Mouse (Mus musculus) limb, embryonic 10.5 days (tissue): Measurements from ENCODE around the gene Rce1. TPM values are rescaled to one million over a fixed set of nuclear protein-coding genes. Genes with fewer than 3 reads are reported as not detected.

Source experiments
- DNase-seq: peaks from one replicate; pipeline ENCODE4 v3.0.0-alpha.2; 2017; ENCODE audit warnings: low spot score
- H3K27ac ChIP-seq: fragments of 300-500 bp; sonication (generic); 2 replicates; pipeline ENCODE4 v1.5.1; 2016; ENCODE audit warnings: mild to moderate bottlenecking
- H3K27me3 ChIP-seq: fragments of 300-500 bp; sonication (generic); 2 replicates; pipeline ENCODE4 v1.6.1; 2016; ENCODE audit warnings: low read depth, mild to moderate bottlenecking; ENCODE audit not compliant: poor library complexity, severe bottlenecking
- H3K36me3 ChIP-seq: fragments of 300-500 bp; sonication (generic); 2 replicates; pipeline ENCODE4 v1.6.1; 2016; ENCODE audit warnings: mild to moderate bottlenecking, moderate library complexity
- H3K4me1 ChIP-seq: fragments of 300-500 bp; sonication (generic); 2 replicates; pipeline ENCODE4 v1.6.1; 2016
- H3K4me3 ChIP-seq: fragments of 300-500 bp; sonication (generic); 2 replicates; pipeline ENCODE4 v1.5.1; 2016; ENCODE audit warnings: mild to moderate bottlenecking, moderate library complexity
- H3K9me3 ChIP-seq: fragments of 300-500 bp; sonication (generic); replicated peaks from 2 replicates; pipeline ENCODE4 v1.6.1; 2016; ENCODE audit warnings: mild to moderate bottlenecking
- WGBS: fragments of 180-500 bp; shearing (Covaris S2); methylation state at CpG from one replicate; pipeline ENCODE4 v1.1.7; 2016; 5-methylcytosine and 5-hydroxymethylcytosine counted together
- polyA plus RNA-seq: library from polyadenylated mRNA; unstranded; fragments of >200 nt; fragmentation: Nextera tagmentation; extraction: Ambion mirVana; gene quantifications from 2 replicates; pipeline ENCODE4 v1.2.1, GENCODE M21; 2016

The Rce1 gene
- polyA plus RNA-seq = 85.7 and 90.4 TPM in 2 replicates

DNA sequence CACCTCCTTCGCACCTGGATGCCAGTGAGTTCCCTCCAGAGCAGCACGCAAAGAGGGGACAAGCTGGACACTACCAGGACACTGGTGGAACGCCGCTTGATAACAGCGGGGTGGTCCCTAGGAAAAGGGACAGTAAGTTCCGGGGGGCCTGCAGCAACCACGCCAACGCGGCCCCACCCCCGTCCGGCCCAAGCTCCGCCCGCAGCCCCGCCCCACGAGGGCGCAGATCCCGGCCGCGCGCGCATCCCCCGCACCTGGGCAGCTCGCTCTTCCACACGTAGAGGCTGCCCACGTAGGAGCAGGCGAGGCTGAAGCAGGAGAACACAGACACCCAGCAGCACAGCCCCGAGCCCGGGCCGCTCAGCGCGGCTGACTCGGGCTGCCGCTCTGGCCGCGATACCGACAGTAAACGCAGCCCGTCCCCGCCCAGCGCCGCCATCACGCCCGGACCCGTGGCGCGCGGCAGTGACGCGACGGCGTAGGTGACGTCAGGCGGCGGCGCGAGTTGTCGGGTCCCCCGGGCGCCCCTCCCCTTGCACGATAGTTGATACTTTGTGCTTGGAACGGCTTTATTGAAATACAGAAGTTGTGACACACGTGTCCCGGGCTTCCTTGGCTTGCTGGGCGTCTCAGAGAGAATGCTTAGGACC is at the start of gene Rce1:
Gene Rce1, minus strand, starts transcription at position 463 of the 650 bp plus-strand sequence.
- DNase-seq = peak; percentile 97

DNA sequence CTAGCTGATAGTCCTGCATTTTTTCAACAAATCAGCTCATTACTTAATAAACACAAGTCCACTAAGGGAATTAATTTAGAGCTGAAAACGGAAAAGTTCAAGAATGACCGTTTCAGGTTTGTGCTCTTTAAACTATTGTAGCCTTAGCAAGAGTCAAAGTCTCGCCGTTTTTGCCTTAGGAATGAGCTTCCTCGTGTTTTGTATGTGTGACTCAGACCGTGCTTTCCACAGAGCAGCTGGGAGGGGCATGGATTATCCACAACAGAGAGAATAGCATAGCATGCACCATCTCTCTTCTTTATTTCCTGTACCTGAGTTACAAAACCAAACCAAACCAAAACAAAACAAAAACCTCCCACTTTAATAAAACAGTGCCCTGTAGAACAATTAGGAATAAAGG is 47.0 kb upstream of the Rce1 start:
- WGBS = 77% methylated on average over 6 of the region's 6 CpGs

More for the DNA sequence above, at the start of gene Rce1:
- Histone ChIP-seq H3K27me3 (no peaks in the 10 kb centered on the region), H3K36me3 (peaks cover 40% of the 10 kb centered on the region), H3K4me3 (peak within 1 kb of the TSS; percentile 82), H3K4me1 (peaks cover 33% of the 10 kb centered on the region), H3K9me3 (no peaks in the 10 kb centered on the region), H3K27ac (peak within 1 kb of the TSS; percentile 96)
- under 1% methylated on average over 64 of the region's 64 CpGs for WGBS

GRCm38 (mm10) chr19:4670776-4671175 is 45.3 kb upstream of the Rce1 start:
- no peaks in the 10 kb centered on the region for H3K27me3 ChIP-seq
- DNase-seq = no peak
- no peak overlapping the region for H3K27ac ChIP-seq
- H3K4me3 ChIP-seq = no peak overlapping the region
- H3K4me1 ChIP-seq = no peaks in the 10 kb centered on the region
- no peaks in the 10 kb centered on the region for H3K9me3 ChIP-seq
- H3K36me3 ChIP-seq = no peaks in the 10 kb centered on the region
- 74% methylated on average over 4 of the region's 4 CpGs for WGBS

More for the DNA sequence above, 47.0 kb upstream of the Rce1 start:
- no peak overlapping the region for H3K27ac ChIP-seq
- no peaks in the 10 kb centered on the region for H3K36me3 ChIP-seq
- H3K4me1 ChIP-seq = no peaks in the 10 kb centered on the region
- H3K27me3 ChIP-seq = no peaks in the 10 kb centered on the region
- no peak overlapping the region for H3K4me3 ChIP-seq
- no peak for DNase-seq
- no peaks in the 10 kb centered on the region for H3K9me3 ChIP-seq

DNA sequence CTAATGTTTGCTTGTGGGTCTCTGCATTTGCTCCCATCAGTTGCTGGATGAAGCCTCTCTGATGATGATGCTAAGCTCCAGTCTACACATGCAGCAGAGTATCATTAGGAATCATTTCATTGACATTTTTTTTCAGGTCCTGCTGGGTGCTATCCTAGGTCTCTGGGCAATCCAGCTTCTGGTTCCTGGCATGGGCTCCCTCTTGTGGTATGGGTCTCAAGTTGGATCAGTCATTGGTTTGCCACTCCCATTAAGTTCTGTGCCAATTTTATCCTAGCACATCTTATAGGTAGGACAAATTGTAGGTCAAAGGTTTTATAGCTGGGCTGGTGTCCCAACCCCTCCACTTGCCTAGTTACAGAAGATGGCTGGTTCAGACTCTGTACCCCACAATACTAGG is 41.4 kb upstream of the Rce1 start:
- Histone ChIP-seq H3K9me3 (no peaks in the 10 kb centered on the region), H3K27me3 (no peaks in the 10 kb centered on the region), H3K27ac (no peak overlapping the region), H3K36me3 (no peaks in the 10 kb centered on the region), H3K4me3 (no peak overlapping the region), H3K4me1 (no peaks in the 10 kb centered on the region)
- DNase-seq = no peak

DNA sequence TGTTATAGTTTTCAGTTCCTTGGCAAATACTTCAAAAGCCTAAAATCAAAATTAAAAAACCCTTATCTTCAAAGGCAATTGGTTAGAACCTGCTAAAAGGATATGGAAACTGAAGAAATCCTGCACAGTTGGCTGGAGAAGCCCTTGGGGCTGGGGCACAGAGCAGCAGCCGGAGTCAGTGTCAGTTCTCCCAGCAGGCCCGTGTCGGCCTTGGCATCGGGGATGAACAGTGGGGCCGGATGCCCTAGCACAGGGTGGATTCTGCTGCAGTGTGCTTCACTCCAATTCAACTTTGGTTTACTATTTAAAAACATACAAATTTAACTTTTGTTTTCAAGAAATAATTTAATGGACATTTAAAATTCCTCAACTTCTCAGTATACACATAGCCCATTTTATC is 32.7 kb upstream of the Rce1 start:
- no peaks in the 10 kb centered on the region for H3K4me1 ChIP-seq
- WGBS = 93% methylated on average over 5 of the region's 5 CpGs
- no peaks in the 10 kb centered on the region for H3K36me3 ChIP-seq
- H3K4me3 ChIP-seq = no peak overlapping the region
- no peak for DNase-seq
- no peaks in the 10 kb centered on the region for H3K27me3 ChIP-seq
- H3K27ac ChIP-seq = no peak overlapping the region
- H3K9me3 ChIP-seq = no peaks in the 10 kb centered on the region

DNA sequence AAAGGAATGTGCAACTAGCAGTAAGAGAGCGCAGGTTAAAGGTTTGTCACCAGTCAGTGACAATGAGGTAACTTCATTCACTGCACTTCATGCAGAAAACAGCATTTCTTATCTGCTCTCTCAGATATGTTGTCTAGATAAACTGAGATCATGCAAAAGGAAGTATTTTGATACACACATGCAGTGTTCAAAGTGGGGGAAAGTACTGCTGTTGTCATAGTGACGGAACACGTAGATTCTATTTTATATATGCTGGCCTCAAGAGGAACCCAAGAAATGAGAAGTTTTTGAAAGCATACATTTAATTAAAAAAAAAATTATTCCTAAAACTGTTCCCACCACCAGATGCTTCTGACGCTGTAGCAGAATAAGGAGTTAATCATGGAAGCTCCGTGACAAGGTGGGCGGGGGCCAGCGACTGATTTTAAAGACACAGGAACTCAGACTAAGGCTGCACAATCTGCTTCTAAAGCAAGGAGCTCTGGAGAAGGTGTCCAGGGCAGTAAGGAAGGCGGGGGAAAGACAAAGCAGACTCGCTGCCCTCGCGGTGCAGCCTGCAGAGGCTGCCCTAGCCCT is 21.6 kb upstream of the Rce1 start:
- WGBS = 85% methylated on average over 11 of the region's 11 CpGs

GRCm38 (mm10) chr19:4644271-4644670 is 18.8 kb upstream of the Rce1 start:
- DNase-seq = peak; percentile 48
- no peak overlapping the region for H3K4me3 ChIP-seq
- no peak overlapping the region for H3K27ac ChIP-seq
- no peaks in the 10 kb centered on the region for H3K36me3 ChIP-seq
- no peaks in the 10 kb centered on the region for H3K27me3 ChIP-seq
- no peaks in the 10 kb centered on the region for H3K9me3 ChIP-seq
- peaks cover 2% of the 10 kb centered on the region; the same call in 1 of the 2 replicates for H3K4me1 ChIP-seq
- 39% methylated on average over 10 of the region's 10 CpGs for whole genome bisulfite sequencing

More for the DNA sequence above, 21.6 kb upstream of the Rce1 start:
- H3K4me1 ChIP-seq = peaks cover 2% of the 10 kb centered on the region; the same call in 1 of the 2 replicates
- no peak overlapping the region for H3K27ac ChIP-seq
- H3K36me3 ChIP-seq = no peaks in the 10 kb centered on the region
- no peak for DNase-seq
- no peaks in the 10 kb centered on the region for H3K27me3 ChIP-seq
- H3K4me3 ChIP-seq = no peak overlapping the region
- H3K9me3 ChIP-seq = no peaks in the 10 kb centered on the region

DNA sequence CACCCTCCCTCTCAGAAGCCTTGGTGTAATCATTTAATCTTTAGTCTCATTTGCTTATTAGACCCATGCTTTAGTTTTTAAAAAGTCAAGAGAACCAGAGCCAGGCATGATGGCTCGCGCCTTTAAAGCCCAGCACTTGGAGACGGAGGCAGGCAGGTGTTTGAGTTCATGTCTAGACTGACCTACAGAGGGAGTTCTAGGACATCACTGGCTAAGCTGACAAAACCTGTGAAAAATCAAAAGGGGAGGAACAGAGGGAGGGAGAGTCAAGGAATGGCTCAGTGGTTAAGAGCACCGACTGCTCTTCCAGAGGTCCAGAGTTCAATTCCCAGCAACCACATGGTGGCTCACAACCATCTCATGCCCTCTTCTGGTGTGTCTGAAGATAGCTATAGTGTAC is 10.5 kb upstream of the Rce1 start:
- Histone ChIP-seq H3K27me3 (no peaks in the 10 kb centered on the region), H3K36me3 (no peaks in the 10 kb centered on the region), H3K9me3 (no peaks in the 10 kb centered on the region), H3K4me3 (no peak overlapping the region), H3K4me1 (no peaks in the 10 kb centered on the region), H3K27ac (no peak overlapping the region)
- 73% methylated on average over 4 of the region's 4 CpGs for whole genome bisulfite sequencing
- no peak for DNase-seq

DNA sequence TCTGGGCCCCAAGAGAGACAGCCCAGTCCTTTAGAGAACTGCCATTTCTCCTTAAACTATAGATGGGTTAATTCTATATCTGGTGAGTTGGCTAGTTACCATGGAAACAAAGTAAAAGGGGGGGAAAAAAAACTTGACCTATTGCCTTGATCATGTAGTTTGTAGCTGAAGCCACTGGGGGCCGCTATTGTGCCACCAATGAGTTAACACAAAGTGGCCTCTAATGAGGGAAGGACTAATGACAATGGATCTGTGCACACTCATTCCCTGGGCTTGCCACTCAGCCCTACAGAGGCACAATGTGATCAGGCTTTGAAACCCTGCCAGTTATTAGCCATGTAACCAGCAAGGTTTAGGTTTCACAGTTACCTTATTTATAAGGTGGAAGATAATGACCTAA is 3.4 kb upstream of the Rce1 start:
- Histone ChIP-seq H3K27me3 (no peaks in the 10 kb centered on the region), H3K27ac (no peak overlapping the region), H3K9me3 (no peaks in the 10 kb centered on the region), H3K4me1 (peaks cover 32% of the 10 kb centered on the region), H3K36me3 (peaks cover 5% of the 10 kb centered on the region), H3K4me3 (no peak overlapping the region)
- WGBS = 0% methylated on average over 1 of the region's 1 CpGs
- DNase-seq = peak; percentile 80

GRCm38 (mm10) chr19:4625829-4626535 is 541 bp upstream of the Rce1 start:
- peak overlapping the region; percentile 96 for H3K27ac ChIP-seq
- H3K36me3 ChIP-seq = peaks cover 33% of the 10 kb centered on the region
- no peaks in the 10 kb centered on the region for H3K27me3 ChIP-seq
- WGBS = 3% methylated on average over 35 of the region's 35 CpGs
- no peaks in the 10 kb centered on the region for H3K9me3 ChIP-seq
- H3K4me3 ChIP-seq = peak overlapping the region; percentile 82
- no peak for DNase-seq
- H3K4me1 ChIP-seq = peaks cover 33% of the 10 kb centered on the region

DNA sequence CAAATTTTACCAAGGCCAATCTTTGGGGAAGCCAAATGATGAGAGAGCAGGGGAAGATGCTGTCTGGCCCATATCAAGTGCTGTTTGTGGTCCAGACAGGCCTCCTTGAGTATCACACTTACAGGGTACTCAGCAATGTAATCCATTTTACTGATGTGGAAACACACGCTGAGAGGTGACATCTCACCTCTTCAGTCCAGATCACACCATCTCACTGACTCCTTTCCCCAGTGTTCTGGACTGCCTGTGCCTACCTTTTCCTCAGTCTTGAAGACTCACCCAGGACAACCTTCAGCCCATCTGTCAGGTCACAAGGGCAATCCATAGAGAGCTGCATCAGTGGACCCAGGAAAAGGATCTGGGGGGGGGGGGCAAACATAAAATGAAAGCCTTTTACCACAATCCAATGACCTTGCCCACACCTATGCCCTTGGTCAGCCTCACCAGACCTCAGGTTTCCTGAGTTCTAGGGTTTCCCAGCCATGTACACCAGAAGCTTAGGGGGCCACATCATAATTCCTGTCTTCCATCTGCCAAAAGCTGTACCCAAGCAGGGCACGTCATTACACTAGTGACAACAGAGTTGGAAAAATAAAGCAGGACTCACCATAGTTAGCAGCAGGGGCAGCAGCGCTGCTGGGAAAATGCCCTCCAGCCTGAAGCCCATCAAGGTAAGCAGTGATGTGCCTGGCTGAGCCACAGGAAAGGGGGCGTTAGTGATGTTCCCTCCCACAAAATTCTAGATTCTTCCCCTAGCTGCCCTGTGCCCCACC is 849 bp downstream of the Rce1 start:
- 36% methylated on average over 4 of the region's 4 CpGs for WGBS
- Histone ChIP-seq H3K36me3 (peaks cover 47% of the 10 kb centered on the region), H3K27ac (peak overlapping the region; percentile 96), H3K4me3 (peak overlapping the region; percentile 82), H3K9me3 (no peaks in the 10 kb centered on the region), H3K27me3 (no peaks in the 10 kb centered on the region), H3K4me1 (peaks cover 33% of the 10 kb centered on the region)
- DNase-seq = no peak

- no peak for DNase-seq
- Histone ChIP-seq H3K27ac (no peak overlapping the region), H3K9me3 (no peaks in the 10 kb centered on the region), H3K27me3 (no peaks in the 10 kb centered on the region), H3K4me3 (peak overlapping the region; percentile 82; the same call in 1 of the 2 replicates), H3K36me3 (peaks cover 48% of the 10 kb centered on the region), H3K4me1 (peaks cover 33% of the 10 kb centered on the region)
- WGBS = 95% methylated on average over 12 of the region's 12 CpGs
Observed at GRCm38 (mm10) chr19:4624006-4624405, 1.4 kb downstream of the Rce1 start.
